Mouse (Mus musculus): ENCODE results near the gene Bola3. TPM values are rescaled to one million over a fixed set of nuclear protein-coding genes. Genes with fewer than 3 reads are reported as not detected.
"Not testable (repeated sequence)": the region's sequence is repeated elsewhere in the genome, so short reads cannot be mapped to it uniquely, and the experiment has no call there.

Bola3 gene
- polyA plus RNA-seq, 1 experiment from 2014 or later: 60.3 TPM

GRCm38 (mm10) chr6:83322794-83323193 lies 26.2 kb upstream of the Bola3 start:
- ATAC-seq (ENCODE audit: low FRiP score, low read depth): no peak
- no peaks in the 10 kb centered on the region for H3K9me3 ChIP-seq
- H3K4me3 ChIP-seq: no peak overlapping the region
- no peaks in the 10 kb centered on the region for H3K36me3 ChIP-seq
- no peaks in the 10 kb centered on the region for H3K27me3 ChIP-seq
- H3K4me2 ChIP-seq: no peak overlapping the region
- peaks cover 17% of the 10 kb centered on the region for H3K4me1 ChIP-seq (replicated peaks)
- 60% methylated on average over 2 of the region's 2 CpGs for WGBS
- H3K9ac ChIP-seq: no peak overlapping the region
- no peak overlapping the region for H3K27ac ChIP-seq (replicated peaks)

DNA sequence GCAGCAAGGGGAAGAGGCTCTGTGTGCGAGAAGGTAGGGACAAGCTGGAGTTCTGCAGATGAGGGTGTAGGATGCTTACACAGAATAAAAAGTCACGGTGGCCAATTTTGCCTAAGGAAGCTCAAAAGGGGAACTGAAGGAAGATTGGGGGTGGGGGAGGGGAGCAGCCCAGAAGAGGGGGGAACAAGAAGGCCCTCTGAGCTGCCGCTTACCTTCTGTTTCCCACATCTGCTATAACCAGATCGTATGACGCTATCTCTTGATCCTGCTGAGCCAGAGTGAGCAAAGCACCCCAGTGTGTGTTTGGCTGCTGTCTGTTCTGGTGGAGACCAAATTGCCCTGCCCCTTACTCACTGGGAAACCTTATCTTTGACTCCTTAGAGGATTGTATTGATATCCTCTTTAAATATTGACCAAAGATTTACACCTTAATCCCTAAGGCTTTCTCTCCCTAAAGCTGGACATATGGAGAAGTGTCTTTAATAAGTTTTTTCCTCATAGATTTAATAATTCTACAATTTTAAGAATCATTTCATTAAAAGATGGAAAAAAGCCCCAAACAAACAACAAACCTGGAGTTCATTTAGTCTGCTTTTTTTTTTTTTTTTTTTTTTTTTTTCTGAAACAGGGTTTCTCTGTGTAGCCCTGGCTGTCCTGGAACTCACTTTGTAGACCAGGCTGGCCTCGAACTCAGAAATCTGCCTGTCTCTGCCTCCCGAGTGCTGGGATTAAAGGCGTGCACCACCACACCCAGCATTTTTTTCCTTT lies 25.1 kb upstream of the Bola3 start:
- no peak for ATAC-seq (ENCODE audit: low FRiP score, low read depth)
- H3K36me3 ChIP-seq: no peaks in the 10 kb centered on the region
- H3K9ac ChIP-seq: no peak overlapping the region
- no peak overlapping the region for H3K4me2 ChIP-seq
- H3K4me3 ChIP-seq: no peak overlapping the region
- no peaks in the 10 kb centered on the region for H3K9me3 ChIP-seq
- WGBS: 74% methylated on average over 8 of the region's 8 CpGs
- no peaks in the 10 kb centered on the region for H3K27me3 ChIP-seq
- H3K27ac ChIP-seq (replicated peaks): no peak overlapping the region
- H3K4me1 ChIP-seq (replicated peaks): peaks cover 20% of the 10 kb centered on the region

- Histone ChIP-seq H3K27ac (replicated peaks) (peak within 1 kb of the TSS; percentile 92), H3K4me1 (replicated peaks) (peaks cover 20% of the 10 kb centered on the region), H3K4me3 (peak within 1 kb of the TSS; percentile 82), H3K36me3 (peaks cover 8% of the 10 kb centered on the region), H3K9ac (peak within 1 kb of the TSS; percentile 88), H3K27me3 (no peaks in the 10 kb centered on the region), H3K9me3 (no peaks in the 10 kb centered on the region), H3K4me2 (peak within 1 kb of the TSS; percentile 77)
- under 1% methylated on average over 53 of the region's 65 CpGs for WGBS
- ATAC-seq (ENCODE audit: low FRiP score, low read depth): peak; percentile 97
Measured at GRCm38 (mm10) chr6:83325525-83326393, 23.2 kb upstream of the Bola3 start, which contains the start of the genes Mthfd2 and Mob1a. Gene Mthfd2 (minus strand): TSS chr6:83325908. Gene Mob1a (plus strand): TSS chr6:83326016.

DNA sequence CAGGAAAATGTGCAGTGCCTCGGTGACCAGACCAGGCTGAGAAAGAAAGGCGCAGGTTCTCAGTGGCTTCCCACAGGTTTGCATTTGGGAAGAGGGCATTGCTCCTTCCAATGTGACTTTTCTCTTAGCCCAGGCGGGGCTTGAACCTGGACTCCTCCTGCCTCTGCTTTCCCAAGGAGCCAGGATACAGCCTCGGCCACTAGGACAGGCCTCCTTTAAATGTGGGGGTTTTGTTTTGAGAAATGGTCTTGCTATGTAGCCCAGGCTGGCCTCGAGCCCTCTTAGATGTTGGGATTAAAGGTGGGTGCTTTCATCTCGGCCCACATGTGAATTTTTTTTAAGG lies 22.6 kb upstream of the Bola3 start:
- 8% methylated on average over 6 of the region's 6 CpGs for WGBS
- Histone ChIP-seq H3K4me2 (peak overlapping the region; percentile 77), H3K9me3 (no peaks in the 10 kb centered on the region), H3K4me3 (peak overlapping the region; percentile 82), H3K4me1 (replicated peaks) (peaks cover 20% of the 10 kb centered on the region), H3K9ac (peak overlapping the region; percentile 88), H3K27ac (replicated peaks) (peak overlapping the region; percentile 92), H3K36me3 (peaks cover 13% of the 10 kb centered on the region), H3K27me3 (no peaks in the 10 kb centered on the region)
- ATAC-seq (ENCODE audit: low FRiP score, low read depth): peak; percentile 6; the same call in 1 of the 2 replicates

- WGBS: 67% methylated on average over 6 of the region's 6 CpGs
Measured at GRCm38 (mm10) chr6:83326761-83327160, 22.2 kb upstream of the Bola3 start.

GRCm38 (mm10) chr6:83327591-83328190 lies 21.3 kb upstream of the Bola3 start:
- peaks cover 20% of the 10 kb centered on the region for H3K4me1 ChIP-seq (replicated peaks)
- peak overlapping the region; percentile 77; the same call in 1 of the 2 replicates for H3K4me2 ChIP-seq
- WGBS: 86% methylated on average over 3 of the region's 3 CpGs
- no peaks in the 10 kb centered on the region for H3K9me3 ChIP-seq
- H3K36me3 ChIP-seq: peaks cover 25% of the 10 kb centered on the region
- no peaks in the 10 kb centered on the region for H3K27me3 ChIP-seq
- no peak for ATAC-seq (ENCODE audit: low FRiP score, low read depth)
- H3K27ac ChIP-seq (replicated peaks): no peak overlapping the region
- H3K9ac ChIP-seq: no peak overlapping the region
- H3K4me3 ChIP-seq: no peak overlapping the region

More at GRCm38 (mm10) chr6:83326761-83327160, 22.2 kb upstream of the Bola3 start:
- H3K27ac ChIP-seq (replicated peaks): no peak overlapping the region
- H3K9me3 ChIP-seq: no peaks in the 10 kb centered on the region
- peaks cover 20% of the 10 kb centered on the region for H3K4me1 ChIP-seq (replicated peaks)
- peak overlapping the region; percentile 82 for H3K4me3 ChIP-seq
- no peak for ATAC-seq (ENCODE audit: low FRiP score, low read depth)
- peak overlapping the region; percentile 77 for H3K4me2 ChIP-seq
- H3K36me3 ChIP-seq: peaks cover 17% of the 10 kb centered on the region
- H3K9ac ChIP-seq: peak overlapping the region; percentile 88
- no peaks in the 10 kb centered on the region for H3K27me3 ChIP-seq

DNA sequence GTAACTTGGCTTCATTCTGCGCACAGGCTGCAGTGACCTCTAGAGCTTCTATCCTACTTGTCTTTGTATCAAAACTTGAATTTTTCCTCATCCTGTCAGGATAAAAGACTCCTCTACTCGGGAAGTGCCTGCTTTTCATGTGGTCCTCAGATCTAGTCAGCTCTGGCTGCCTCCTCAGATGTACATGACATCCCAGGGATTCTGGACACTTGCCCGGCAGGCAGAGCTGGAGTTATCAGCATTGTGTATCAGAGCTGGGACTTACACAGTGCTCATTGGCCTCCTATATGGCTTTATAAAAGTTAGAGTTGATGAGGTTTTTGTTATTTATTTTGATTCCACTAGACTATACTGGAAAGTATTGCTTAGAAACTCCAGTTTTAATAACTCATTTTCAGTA lies 7.6 kb upstream of the Bola3 start:
- Histone ChIP-seq H3K27me3 (no peaks in the 10 kb centered on the region), H3K9ac (no peak overlapping the region), H3K4me1 (replicated peaks) (no peaks in the 10 kb centered on the region), H3K36me3 (peaks cover 42% of the 10 kb centered on the region), H3K4me2 (no peak overlapping the region), H3K9me3 (no peaks in the 10 kb centered on the region), H3K27ac (replicated peaks) (no peak overlapping the region), H3K4me3 (no peak overlapping the region)
- WGBS: 80% methylated on average over 3 of the region's 3 CpGs
- ATAC-seq (ENCODE audit: low FRiP score, low read depth): no peak

DNA sequence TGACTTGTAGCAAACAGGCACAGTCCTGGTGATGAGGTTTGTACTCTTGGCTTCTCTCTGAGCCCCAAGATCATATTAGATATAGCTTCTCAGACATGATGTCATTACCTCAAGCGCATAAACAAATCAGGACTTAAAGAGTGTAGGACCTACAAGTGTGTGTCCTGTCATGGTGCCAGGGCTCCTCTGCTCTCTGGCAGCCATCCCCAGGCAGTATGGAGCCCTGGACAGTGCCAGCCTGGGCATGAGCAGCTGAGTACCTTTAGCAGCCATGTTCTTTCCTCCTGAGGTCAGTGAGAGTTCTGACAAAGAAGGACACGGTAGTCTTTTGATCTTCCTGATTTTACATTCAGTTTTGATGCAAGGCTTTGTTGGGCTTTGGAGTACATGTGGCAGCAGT lies 6.0 kb upstream of the Bola3 start:
- no peak for ATAC-seq (ENCODE audit: low FRiP score, low read depth)
- Histone ChIP-seq H3K9ac (no peak overlapping the region), H3K4me3 (no peak overlapping the region), H3K27me3 (no peaks in the 10 kb centered on the region), H3K36me3 (peaks cover 34% of the 10 kb centered on the region), H3K4me1 (replicated peaks) (no peaks in the 10 kb centered on the region), H3K4me2 (no peak overlapping the region), H3K27ac (replicated peaks) (no peak overlapping the region), H3K9me3 (no peaks in the 10 kb centered on the region)
- 91% methylated on average over 2 of the region's 2 CpGs for WGBS

GRCm38 (mm10) chr6:83345285-83345684 lies 3.7 kb upstream of the Bola3 start:
- 96% methylated on average over 8 of the region's 8 CpGs for WGBS
- peaks cover 11% of the 10 kb centered on the region for H3K4me1 ChIP-seq (replicated peaks)
- not testable (repeated sequence) for H3K9me3 ChIP-seq; H3K9ac ChIP-seq; H3K4me2 ChIP-seq; H3K27ac ChIP-seq (replicated peaks); H3K4me3 ChIP-seq; H3K27me3 ChIP-seq; ATAC-seq (ENCODE audit: low FRiP score, low read depth)
- H3K36me3 ChIP-seq: peaks cover 17% of the 10 kb centered on the region

GRCm38 (mm10) chr6:83347916-83348315 lies 1.0 kb upstream of the Bola3 start:
- WGBS: 90% methylated on average over 3 of the region's 3 CpGs
- Histone ChIP-seq H3K9ac (no peak overlapping the region), H3K27me3 (no peaks in the 10 kb centered on the region), H3K36me3 (no peaks in the 10 kb centered on the region), H3K9me3 (no peaks in the 10 kb centered on the region), H3K4me3 (no peak overlapping the region), H3K4me2 (no peak overlapping the region), H3K27ac (replicated peaks) (no peak overlapping the region), H3K4me1 (replicated peaks) (peaks cover 19% of the 10 kb centered on the region)
- ATAC-seq (ENCODE audit: low FRiP score, low read depth): no peak

DNA sequence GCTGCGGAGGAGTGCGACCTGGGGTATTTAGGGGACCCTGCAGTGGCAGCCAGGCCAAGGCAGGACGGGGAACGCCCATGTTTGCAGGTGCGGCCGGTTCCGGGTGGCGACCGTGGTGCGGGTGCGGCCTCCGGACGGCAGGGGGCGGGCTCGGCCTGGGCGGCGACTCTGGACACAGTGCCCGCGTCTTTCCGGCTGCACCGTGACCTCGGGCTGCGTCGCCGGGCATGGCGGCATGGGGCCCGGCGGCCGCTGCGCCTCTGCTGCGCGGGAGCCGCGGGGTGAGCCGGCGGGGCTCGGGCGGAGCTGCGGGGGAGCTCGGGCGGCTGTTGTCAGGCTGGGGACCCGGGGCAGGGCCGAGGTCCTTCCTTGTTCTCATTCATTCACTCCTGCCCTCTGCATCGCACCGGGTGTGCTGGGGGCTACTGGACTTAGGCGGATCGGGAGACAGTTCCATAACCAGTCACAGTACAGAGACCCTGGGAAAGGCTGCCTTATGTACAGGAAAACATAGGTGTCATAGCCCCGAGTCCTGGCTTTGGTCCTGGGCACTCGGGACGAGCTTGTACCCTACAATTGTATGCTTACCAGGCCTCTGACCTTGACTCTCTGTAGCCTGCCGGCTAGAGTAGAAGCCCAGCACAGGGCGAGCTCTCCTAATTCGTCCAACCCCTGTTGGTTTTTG lies 469 bp downstream of the Bola3 start:
- Histone ChIP-seq H3K36me3 (peaks cover 11% of the 10 kb centered on the region; the same call in 1 of the 2 replicates), H3K27ac (replicated peaks) (peak overlapping the region; percentile 74), H3K9me3 (no peaks in the 10 kb centered on the region), H3K4me3 (peak overlapping the region; percentile 77), H3K4me2 (peak overlapping the region; percentile 83), H3K4me1 (replicated peaks) (peaks cover 19% of the 10 kb centered on the region), H3K9ac (peak overlapping the region; percentile 84), H3K27me3 (no peaks in the 10 kb centered on the region)
- WGBS: under 1% methylated on average over 52 of the region's 53 CpGs
- peak; percentile 95 for ATAC-seq (ENCODE audit: low FRiP score, low read depth)
